Mouse (Mus musculus) activated CD4-positive, CD25-positive, alpha-beta regulatory T cell, adult 4 months (primary cell): ENCODE measurements around the gene Dnajc28. TPM values are rescaled to one million over a fixed set of nuclear protein-coding genes. Genes with fewer than 3 reads are reported as not detected.
A peak's percentile ranks its signal among the peaks of the same experiment; 100 is the strongest.
"Not testable (repeated sequence)": the region's sequence is repeated elsewhere in the genome, so short reads cannot be mapped to it uniquely, and the experiment has no call there.

Experiments used
- ATAC-seq: one replicate; pipeline ENCODE4 v1.8.0; 2017
- polyA plus RNA-seq, 2 experiments: library from polyadenylated mRNA; unstranded; fragments of 100-300 nt; shearing (Covaris generic); gene quantifications; one replicate each; pipeline ENCODE4 v1.2.1; 2017

The Dnajc28 gene
- 1 to 10 TPM in 1 of 2 experiments, under 1 TPM in 1; 0.79 to 2.3 TPM for polyA plus RNA-seq

- ATAC-seq: peak; percentile 99
Measured at GRCm38 (mm10) chr16:91618511-91619501, at the start of gene Dnajc28. Gene Dnajc28 (minus strand): TSS chr16:91619026.

DNA sequence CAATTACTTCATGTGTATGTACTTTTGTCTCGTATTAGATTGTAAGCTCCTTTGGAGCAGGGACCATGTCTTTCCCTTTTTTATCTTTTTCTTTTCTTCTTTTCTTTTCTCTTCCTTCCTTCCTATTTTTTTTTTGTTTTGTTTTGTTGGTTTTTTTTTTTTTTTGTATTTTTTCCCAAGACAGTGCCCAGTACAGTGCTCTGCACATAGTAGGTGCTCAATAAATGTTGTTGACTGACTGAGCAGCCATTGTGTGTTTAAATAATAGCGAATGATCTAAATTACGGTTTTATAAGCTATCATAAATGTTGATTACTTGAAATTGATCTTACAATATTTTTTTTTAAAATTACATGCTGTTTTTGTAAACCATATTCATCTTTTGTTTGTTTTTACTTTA lies 45.0 kb upstream of the Dnajc28 start:
- no peak for ATAC-seq

DNA sequence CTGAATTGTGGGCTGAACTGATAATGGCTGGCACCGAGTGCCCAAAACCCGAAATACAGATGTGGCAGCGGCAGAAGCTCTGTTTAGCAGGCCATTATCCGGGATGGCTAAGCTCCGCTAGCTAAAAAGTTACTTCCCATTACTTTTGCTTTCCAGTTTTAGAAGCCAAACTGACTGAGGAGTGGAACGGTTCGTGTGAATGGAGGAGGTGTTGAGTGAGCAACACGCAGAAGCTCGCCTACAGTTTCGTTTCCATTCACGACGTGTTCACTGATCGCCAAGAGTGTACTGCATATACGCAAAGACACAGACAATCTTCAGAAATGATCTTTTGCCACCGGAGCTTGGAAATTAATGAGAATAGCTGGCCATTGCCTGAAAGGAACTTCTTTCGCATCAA lies 43.5 kb upstream of the Dnajc28 start:
- ATAC-seq: no peak

- no peak for ATAC-seq
Measured at GRCm38 (mm10) chr16:91661397-91661796, 42.6 kb upstream of the Dnajc28 start.

GRCm38 (mm10) chr16:91659798-91660197 lies 41.0 kb upstream of the Dnajc28 start:
- ATAC-seq: no peak

DNA sequence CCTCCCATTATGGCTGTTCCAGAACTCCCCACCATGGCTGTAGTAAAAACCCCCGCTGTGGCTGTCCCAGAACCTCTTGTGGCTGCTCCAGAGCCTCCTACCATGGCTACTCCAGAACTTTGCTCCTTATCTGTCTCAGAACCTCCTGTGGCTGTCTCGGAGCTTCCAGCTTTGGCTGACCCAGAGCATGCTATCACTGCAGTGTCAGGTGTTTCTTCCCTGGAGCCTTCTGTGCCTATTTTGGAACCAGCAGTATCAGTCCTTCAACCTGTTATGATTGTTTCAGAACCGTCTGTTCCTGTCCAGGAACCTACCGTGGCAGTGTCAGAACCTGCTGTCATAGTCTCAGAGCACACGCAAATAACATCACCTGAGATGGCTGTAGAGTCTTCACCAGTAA lies 39.6 kb upstream of the Dnajc28 start:
- ATAC-seq: no peak

DNA sequence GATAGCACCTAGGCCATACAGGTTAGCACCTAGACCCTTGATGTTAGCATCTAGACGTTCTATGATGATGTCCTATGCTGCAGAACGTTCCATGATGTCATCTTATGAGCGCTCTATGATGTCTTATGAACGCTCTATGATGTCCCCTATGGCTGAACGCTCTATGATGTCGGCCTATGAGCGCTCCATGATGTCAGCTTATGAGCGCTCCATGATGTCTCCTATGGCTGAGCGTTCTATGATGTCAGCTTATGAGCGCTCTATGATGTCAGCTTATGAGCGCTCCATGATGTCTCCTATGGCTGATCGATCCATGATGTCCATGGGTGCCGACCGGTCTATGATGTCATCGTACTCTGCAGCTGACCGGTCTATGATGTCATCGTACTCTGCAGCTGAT lies 38.5 kb upstream of the Dnajc28 start:
- ATAC-seq: peak; percentile 12

- ATAC-seq: no peak
Measured at GRCm38 (mm10) chr16:91655285-91655684, 36.5 kb upstream of the Dnajc28 start.

DNA sequence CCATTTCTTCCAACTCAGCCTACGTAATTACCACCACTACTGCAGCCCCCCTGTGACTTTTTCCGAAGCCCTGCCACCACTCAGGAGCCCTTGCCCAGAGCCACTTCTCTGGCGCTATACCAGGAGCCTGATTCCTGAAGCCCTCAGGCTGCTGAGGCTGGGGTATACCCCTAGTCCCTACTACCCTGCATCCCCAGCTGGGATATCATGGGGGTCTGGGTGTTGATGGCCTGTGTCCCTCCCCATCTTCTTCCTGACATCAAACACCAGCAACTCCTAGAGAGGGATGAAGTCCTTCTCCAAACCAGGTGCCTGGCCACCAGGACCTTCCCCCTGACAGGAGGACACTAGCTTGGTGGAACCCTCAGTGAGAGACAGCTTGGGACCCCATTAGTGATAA lies 33.4 kb upstream of the Dnajc28 start:
- no peak for ATAC-seq

- no peak for ATAC-seq
Measured at GRCm38 (mm10) chr16:91649781-91650180, 31.0 kb upstream of the Dnajc28 start.

DNA sequence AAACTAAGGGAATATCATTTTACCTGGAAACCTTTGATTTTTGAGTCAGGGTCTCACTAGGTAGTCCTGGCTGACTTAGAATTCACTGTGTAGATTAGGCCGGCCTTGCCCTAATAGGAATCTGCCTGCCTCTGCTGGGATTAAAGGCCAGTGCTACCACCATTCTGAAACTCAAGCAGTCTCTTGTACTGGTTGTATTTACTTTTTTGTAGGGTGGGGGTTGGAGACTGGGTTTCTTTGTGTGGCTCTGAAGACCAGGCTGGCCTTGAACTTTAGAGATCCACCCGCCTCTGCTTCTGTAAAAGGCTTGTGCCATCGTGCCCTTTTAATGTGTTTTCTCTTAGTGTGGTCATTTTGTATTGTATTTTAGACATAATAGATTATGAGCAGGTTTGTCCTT lies 30.4 kb upstream of the Dnajc28 start:
- ATAC-seq: no peak

- no peak for ATAC-seq
Measured at GRCm38 (mm10) chr16:91648220-91648550, 29.4 kb upstream of the Dnajc28 start.

- ATAC-seq: peak; percentile 83
Measured at GRCm38 (mm10) chr16:91647461-91648219, 28.8 kb upstream of the Dnajc28 start, which contains the start of gene Son. Gene Son (plus strand): TSS chr16:91647506.

DNA sequence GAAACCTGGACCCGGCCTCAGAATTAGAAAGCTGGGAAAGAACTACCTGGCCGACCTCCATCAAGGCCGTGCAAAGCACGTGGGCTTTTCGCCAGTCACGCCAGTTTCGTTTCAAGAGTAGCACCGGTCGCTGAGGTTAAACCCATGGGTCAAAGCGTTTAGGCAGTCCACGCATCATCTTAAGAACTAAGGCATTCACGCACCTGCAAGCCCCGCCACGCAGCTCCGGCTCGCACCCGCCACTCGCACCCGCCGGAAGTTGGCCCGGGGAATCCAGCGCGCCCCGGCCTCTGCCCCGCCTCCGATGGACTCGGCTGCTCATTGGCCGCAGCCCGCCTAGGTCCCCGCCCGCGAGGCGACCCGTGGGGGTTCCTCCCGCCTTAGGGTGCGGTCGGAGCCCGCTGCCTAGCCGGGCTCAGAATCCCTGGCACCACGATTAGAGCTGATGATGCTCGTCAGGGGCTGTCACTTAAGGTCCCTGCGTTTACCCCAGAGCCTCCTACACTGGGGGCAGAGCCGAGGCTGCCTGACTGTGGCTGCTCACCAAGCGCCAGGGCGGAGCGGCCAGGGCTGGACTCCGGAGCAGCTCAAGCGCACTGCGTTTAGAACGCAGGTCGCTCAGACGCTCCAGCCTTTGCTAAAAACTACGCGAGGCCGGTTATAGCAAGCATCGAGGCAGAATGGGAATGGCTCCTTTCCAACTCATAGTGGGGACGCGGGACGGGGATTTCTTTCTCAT lies 28.0 kb upstream of the Dnajc28 start, which contains the start of gene Gart:
Gart (minus strand) TSS at position 272 of the 739 bp plus-strand sequence.
- peak; percentile 72 for ATAC-seq

- peak; percentile 29 for ATAC-seq
Measured at GRCm38 (mm10) chr16:91645995-91646602, 27.3 kb upstream of the Dnajc28 start.

DNA sequence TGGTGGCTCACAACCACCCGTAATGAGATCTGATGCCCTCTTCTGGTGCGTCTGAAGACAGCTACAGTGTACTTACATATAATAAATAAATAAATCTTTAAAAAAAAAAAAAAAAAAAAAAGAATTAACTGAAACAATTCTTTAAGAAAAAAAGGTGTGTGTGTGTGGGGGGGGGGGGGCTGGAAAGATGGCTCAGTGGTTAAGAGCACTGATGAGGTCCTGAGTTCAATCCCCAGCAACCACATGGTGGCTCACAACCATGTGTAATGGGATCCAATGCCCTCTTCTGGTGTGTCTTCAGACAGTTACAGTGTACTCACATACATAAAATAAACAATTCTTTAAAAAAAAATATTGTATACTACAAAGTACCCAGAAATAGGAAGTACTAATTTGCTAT lies 26.6 kb upstream of the Dnajc28 start:
- ATAC-seq: not testable (repeated sequence)

DNA sequence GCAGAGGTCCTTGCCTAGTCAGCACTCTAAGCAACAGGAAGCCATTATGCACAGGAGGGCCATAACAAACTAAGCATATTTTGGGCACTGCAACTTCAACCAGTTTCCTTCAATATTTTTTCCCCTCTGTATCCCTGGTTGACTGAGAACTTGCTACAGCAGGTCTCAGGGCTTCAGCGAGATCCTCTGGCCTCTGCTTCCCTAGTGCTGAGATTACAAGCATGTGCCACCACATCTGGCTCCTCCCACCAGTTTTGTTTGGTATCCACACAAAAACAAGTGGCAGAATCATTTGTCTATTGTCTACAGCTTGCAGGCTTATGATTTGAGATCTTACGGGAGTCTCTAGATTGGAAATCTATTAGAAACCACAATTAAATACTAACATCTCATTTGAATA lies 26.1 kb upstream of the Dnajc28 start:
- ATAC-seq: no peak

- ATAC-seq: no peak
Measured at GRCm38 (mm10) chr16:91640171-91640570, 21.3 kb upstream of the Dnajc28 start.

DNA sequence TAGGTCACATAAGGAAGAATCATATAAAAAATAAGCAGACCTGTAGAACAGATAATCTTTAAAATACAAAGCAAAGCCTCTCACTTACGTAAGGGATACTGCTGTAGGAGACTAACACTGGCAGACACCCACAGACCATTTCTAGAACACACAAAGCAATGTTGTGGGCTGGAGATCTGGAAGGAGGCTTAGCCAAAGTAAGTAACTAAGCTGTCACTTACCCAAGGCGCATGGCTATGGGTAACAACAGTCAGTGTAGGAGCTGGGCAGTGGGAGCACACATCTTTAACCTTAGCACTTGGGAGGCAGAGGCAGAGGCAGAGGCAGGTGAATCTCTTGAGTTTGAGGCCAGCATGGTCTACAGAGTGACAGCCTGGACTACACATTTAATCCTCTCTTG lies 20.8 kb upstream of the Dnajc28 start:
- ATAC-seq: no peak

- no peak for ATAC-seq
Measured at GRCm38 (mm10) chr16:91639161-91639560, 20.3 kb upstream of the Dnajc28 start.

GRCm38 (mm10) chr16:91633641-91634040 lies 14.8 kb upstream of the Dnajc28 start:
- no peak for ATAC-seq

DNA sequence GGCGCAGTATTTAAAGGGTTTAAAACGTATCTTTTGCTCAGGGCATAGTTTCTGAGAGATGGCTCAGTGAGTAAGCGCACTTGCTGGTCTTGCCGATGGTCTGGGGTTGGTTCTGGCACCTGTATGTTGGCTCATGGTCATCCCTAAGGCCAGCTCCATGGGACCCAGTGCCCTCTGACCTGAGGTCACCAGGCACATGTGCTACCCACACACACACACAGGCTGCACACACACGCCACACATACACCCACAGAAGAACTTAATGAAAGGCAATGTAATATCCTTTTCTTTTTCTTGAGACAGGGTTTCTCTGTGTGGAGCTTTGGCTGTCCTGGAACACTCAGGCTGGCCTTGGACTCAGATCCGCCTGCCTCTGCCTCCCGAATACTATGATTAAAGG lies 14.1 kb upstream of the Dnajc28 start:
- no peak for ATAC-seq
